Mouse (Mus musculus): ENCODE results near the gene Spats2l. TPM values are rescaled to one million over a fixed set of nuclear protein-coding genes. Genes with fewer than 3 reads are reported as not detected.

The Spats2l gene
- polyA plus RNA-seq, 1 experiment from 2014 or later = 73.1 TPM

- Histone ChIP-seq H3K9me3 (ENCODE audit: low read length) (no peaks in the 10 kb centered on the region), H3K27ac (ENCODE audit: low read length) (no peak overlapping the region), H3K27me3 (replicated peaks; ENCODE audit: insufficient read depth, low read length) (no peaks in the 10 kb centered on the region), H3K4me3 (ENCODE audit: low read depth, low read length) (no peak overlapping the region), H3K36me3 (ENCODE audit: insufficient read depth, low read length) (no peaks in the 10 kb centered on the region), H3K9ac (replicated peaks; ENCODE audit: low read depth) (no peak overlapping the region), H3K4me1 (ENCODE audit: insufficient read depth, low read depth, low read length) (no peaks in the 10 kb centered on the region), H3K4me2 (replicated peaks; ENCODE audit: low read depth, low read length) (no peak overlapping the region)
- ATAC-seq (no peak), DNase-seq (ENCODE audit: low spot score) (no peak)
- TF ChIP-seq CTCF (IDR thresholded peaks at IDR 0.05) (no peak), EP300 (IDR thresholded peaks at IDR 0.05) (no peak)
- 21% methylated on average over 4 of the region's 4 CpGs for WGBS
These were observed 36.3 kb downstream of the Spats2l start for GRCm38 (mm10) chr1:57810221-57810620.

- no peak overlapping the region for H3K4me2 ChIP-seq (replicated peaks; ENCODE audit: low read depth, low read length)
- no peak overlapping the region for H3K4me3 ChIP-seq (ENCODE audit: low read depth, low read length)
- H3K36me3 ChIP-seq (ENCODE audit: insufficient read depth, low read length) = no peaks in the 10 kb centered on the region
- no peak overlapping the region for H3K9ac ChIP-seq (replicated peaks; ENCODE audit: low read depth)
- TF ChIP-seq EP300 (IDR thresholded peaks at IDR 0.05) (no peak), CTCF (IDR thresholded peaks at IDR 0.05) (no peak)
- no peaks in the 10 kb centered on the region for H3K27me3 ChIP-seq (replicated peaks; ENCODE audit: insufficient read depth, low read length)
- DNase-seq (ENCODE audit: low spot score) = no peak
- H3K4me1 ChIP-seq (ENCODE audit: insufficient read depth, low read depth, low read length) = no peaks in the 10 kb centered on the region
- ATAC-seq = no peak
- H3K27ac ChIP-seq (ENCODE audit: low read length) = no peak overlapping the region
- WGBS = 45% methylated on average over 2 of the region's 2 CpGs
- H3K9me3 ChIP-seq (ENCODE audit: low read length) = no peaks in the 10 kb centered on the region
These were observed 43.1 kb downstream of the Spats2l start for GRCm38 (mm10) chr1:57817103-57817502.

- no peaks in the 10 kb centered on the region for H3K36me3 ChIP-seq (ENCODE audit: insufficient read depth, low read length)
- no peaks in the 10 kb centered on the region for H3K27me3 ChIP-seq (replicated peaks; ENCODE audit: insufficient read depth, low read length)
- peak; percentile 13 for DNase-seq (ENCODE audit: low spot score)
- H3K4me3 ChIP-seq (ENCODE audit: low read depth, low read length) = no peak overlapping the region
- H3K9me3 ChIP-seq (ENCODE audit: low read length) = no peaks in the 10 kb centered on the region
- no peak overlapping the region for H3K4me2 ChIP-seq (replicated peaks; ENCODE audit: low read depth, low read length)
- H3K27ac ChIP-seq (ENCODE audit: low read length) = no peak overlapping the region
- no peaks in the 10 kb centered on the region for H3K4me1 ChIP-seq (ENCODE audit: insufficient read depth, low read depth, low read length)
- TF ChIP-seq EP300 (IDR thresholded peaks at IDR 0.05) (no peak), CTCF (IDR thresholded peaks at IDR 0.05) (no peak)
- no peak for ATAC-seq
- 46% methylated on average over 6 of the region's 6 CpGs for WGBS
- no peak overlapping the region for H3K9ac ChIP-seq (replicated peaks; ENCODE audit: low read depth)
These were observed 46.6 kb downstream of the Spats2l start for GRCm38 (mm10) chr1:57820428-57820997.

DNA sequence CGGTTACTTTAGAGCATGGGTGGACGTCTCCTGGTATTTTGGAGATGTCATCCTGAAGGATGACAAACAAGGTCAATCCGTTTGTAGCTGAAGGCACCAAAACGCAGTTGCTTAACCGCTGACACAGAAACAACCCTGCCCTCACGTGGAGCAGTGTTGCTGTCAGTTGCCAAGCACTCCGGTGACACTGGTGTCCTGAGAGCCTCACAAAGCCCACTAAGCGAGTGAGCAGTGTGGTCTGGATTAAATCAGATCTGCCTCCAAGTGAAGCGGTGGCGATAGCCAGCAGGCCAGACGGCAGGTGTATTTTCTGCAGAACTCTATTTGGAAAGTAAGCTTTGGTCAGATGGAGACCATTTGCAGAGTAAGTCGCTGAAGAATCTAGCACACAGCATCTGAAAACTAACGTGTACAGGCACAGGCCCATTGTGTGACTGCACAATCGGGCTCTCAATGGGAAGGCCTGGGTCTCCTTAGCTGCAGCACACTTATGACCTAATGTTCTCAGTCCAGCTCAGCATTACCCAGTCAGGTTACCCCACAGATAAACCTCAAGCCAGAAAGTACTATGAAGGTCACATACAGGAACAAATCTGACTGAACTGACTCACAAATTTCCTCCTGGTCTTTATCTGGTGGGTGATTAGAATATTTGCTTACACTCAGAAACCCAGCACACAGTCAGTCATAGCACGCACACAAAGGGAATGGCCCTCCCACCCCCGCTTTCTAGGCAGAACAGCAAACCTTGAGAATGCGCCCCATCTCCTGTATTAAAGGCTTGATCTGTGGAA is 51.2 kb downstream of the Spats2l start:
- Histone ChIP-seq H3K9ac (replicated peaks; ENCODE audit: low read depth) (no peak overlapping the region), H3K27me3 (replicated peaks; ENCODE audit: insufficient read depth, low read length) (no peaks in the 10 kb centered on the region), H3K4me3 (ENCODE audit: low read depth, low read length) (no peak overlapping the region), H3K4me1 (ENCODE audit: insufficient read depth, low read depth, low read length) (no peaks in the 10 kb centered on the region), H3K27ac (ENCODE audit: low read length) (no peak overlapping the region), H3K36me3 (ENCODE audit: insufficient read depth, low read length) (no peaks in the 10 kb centered on the region), H3K4me2 (replicated peaks; ENCODE audit: low read depth, low read length) (no peak overlapping the region), H3K9me3 (ENCODE audit: low read length) (no peaks in the 10 kb centered on the region)
- 78% methylated on average over 17 of the region's 17 CpGs for WGBS
- DNase-seq (ENCODE audit: low spot score) = no peak
- ATAC-seq = no peak
- TF ChIP-seq EP300 (IDR thresholded peaks at IDR 0.05) = no peak
- TF ChIP-seq CTCF (IDR thresholded peaks at IDR 0.05) = no peak

- no peak overlapping the region for H3K4me2 ChIP-seq (replicated peaks; ENCODE audit: low read depth, low read length)
- no peak overlapping the region for H3K9ac ChIP-seq (replicated peaks; ENCODE audit: low read depth)
- DNase-seq (ENCODE audit: low spot score) = no peak
- no peaks in the 10 kb centered on the region for H3K4me1 ChIP-seq (ENCODE audit: insufficient read depth, low read depth, low read length)
- H3K36me3 ChIP-seq (ENCODE audit: insufficient read depth, low read length) = no peaks in the 10 kb centered on the region
- H3K9me3 ChIP-seq (ENCODE audit: low read length) = no peaks in the 10 kb centered on the region
- no peak overlapping the region for H3K4me3 ChIP-seq (ENCODE audit: low read depth, low read length)
- TF ChIP-seq CTCF (IDR thresholded peaks at IDR 0.05) = no peak
- no peak for TF ChIP-seq EP300 (IDR thresholded peaks at IDR 0.05)
- no peak for ATAC-seq
- H3K27me3 ChIP-seq (replicated peaks; ENCODE audit: insufficient read depth, low read length) = no peaks in the 10 kb centered on the region
- 74% methylated on average over 9 of the region's 9 CpGs for WGBS
- H3K27ac ChIP-seq (ENCODE audit: low read length) = no peak overlapping the region
These were observed 52.3 kb downstream of the Spats2l start for GRCm38 (mm10) chr1:57826245-57826644.

GRCm38 (mm10) chr1:57833145-57833544 is 59.2 kb downstream of the Spats2l start:
- Histone ChIP-seq H3K36me3 (ENCODE audit: insufficient read depth, low read length) (no peaks in the 10 kb centered on the region), H3K9ac (replicated peaks; ENCODE audit: low read depth) (no peak overlapping the region), H3K9me3 (ENCODE audit: low read length) (no peaks in the 10 kb centered on the region), H3K4me2 (replicated peaks; ENCODE audit: low read depth, low read length) (no peak overlapping the region), H3K4me3 (ENCODE audit: low read depth, low read length) (no peak overlapping the region), H3K4me1 (ENCODE audit: insufficient read depth, low read depth, low read length) (no peaks in the 10 kb centered on the region), H3K27me3 (replicated peaks; ENCODE audit: insufficient read depth, low read length) (no peaks in the 10 kb centered on the region), H3K27ac (ENCODE audit: low read length) (no peak overlapping the region)
- no peak for DNase-seq (ENCODE audit: low spot score)
- WGBS = 77% methylated on average over 2 of the region's 2 CpGs
- TF ChIP-seq CTCF (IDR thresholded peaks at IDR 0.05) = no peak
- TF ChIP-seq EP300 (IDR thresholded peaks at IDR 0.05) = no peak
- no peak for ATAC-seq
